Mouse (Mus musculus) R1 (cell line): Measurements from ENCODE around the gene Dus2.
"Not testable (repeated sequence)": the region's sequence is repeated elsewhere in the genome, so short reads cannot be mapped to it uniquely, and the experiment has no call there.

ENCODE experiments used
- DNase-seq: peaks from one replicate; pipeline ENCODE4 v3.0.0-alpha.2; 2018; ENCODE audit warnings: low read depth, low spot score

Dus2 gene

DNA sequence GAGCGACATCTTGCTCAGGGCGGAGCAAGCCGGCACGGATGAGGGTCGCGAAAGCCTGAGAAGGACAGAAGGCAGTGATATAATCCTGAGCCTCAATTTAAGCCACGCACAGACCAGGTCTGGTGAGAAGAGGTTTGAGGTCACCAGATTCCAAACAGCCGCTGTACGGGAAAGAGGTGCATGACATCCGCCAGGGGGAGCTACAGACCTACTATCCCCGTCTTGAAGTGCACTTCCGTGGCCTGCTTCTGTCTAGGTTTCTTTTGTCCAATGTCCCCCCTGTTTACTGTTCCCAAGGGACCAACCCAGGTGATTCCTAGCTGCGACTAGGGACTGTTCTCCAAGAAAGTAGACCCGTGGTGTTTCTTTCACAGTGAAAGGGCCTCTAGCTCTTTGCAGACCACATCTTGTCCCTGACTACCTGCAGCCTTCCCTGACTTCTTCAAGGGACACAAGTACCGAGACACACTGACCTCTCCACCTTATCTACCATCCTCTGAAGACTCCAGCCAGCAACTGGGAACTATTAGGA is at the start of gene Dus2:
Gene Dus2, plus strand, starts transcription at position 482 of the 532 bp plus-strand sequence.
- peak; percentile 90 for DNase-seq

DNA sequence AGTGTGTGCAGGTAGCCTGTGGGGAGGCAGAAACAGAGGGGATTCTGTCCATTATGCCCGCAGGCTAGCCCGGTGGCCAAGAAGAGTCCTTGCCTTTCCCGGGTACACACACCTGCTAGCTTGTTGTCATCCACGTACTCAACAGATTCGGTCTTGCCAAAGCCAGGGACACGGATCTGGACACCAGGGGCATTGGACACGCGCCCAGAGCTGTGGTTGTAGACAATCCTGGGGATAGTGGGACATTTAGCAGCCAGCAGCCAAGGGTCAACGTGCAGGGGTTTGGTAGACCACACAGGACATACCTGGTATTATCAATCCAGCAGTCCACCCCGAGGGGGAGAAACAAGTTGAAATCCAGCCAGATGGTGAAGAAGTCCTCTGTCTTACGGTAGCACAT is 49.1 kb upstream of the Dus2 start:
- no peak for DNase-seq

- DNase-seq, result no peak
These were observed 48.6 kb upstream of the Dus2 start for GRCm38 (mm10) chr8:105942542-105942941.

GRCm38 (mm10) chr8:105943321-105943739 is 47.8 kb upstream of the Dus2 start, which contains the start of gene Lcat:
Gene Lcat, minus strand, starts transcription at chr8:105943382.
- DNase-seq, result no peak

GRCm38 (mm10) chr8:105949350-105949749 is 41.8 kb upstream of the Dus2 start:
- DNase-seq, result no peak

DNA sequence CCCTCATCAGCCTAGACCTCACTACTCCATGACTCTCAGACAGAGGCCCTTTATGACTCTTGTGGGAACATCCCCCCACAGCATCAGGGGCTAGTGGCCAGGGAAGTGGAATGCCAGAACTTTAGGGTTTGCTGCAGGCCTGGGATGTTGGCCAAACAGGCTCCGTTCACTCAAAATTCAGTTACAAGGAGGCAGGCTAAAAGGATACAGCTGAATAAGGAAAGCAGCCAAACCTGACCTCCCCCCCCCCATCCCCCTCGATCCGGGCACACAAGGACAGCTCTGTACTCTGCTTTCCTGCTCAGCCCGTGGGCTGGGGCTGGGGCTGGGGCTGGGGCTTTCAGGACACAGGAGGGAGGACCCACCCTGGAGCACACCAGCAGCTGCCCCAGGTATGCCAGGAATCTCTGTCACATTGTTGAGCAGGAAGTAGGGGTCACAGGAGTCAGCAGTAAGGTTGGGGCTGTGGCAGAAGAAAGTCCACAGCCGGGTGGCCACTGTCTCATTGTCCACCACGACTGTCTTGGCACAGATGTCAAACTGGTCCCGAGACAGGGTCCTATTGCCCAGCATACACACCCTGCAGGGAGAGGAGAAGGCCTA is 40.0 kb upstream of the Dus2 start:
- DNase-seq, result peak; percentile 58

DNA sequence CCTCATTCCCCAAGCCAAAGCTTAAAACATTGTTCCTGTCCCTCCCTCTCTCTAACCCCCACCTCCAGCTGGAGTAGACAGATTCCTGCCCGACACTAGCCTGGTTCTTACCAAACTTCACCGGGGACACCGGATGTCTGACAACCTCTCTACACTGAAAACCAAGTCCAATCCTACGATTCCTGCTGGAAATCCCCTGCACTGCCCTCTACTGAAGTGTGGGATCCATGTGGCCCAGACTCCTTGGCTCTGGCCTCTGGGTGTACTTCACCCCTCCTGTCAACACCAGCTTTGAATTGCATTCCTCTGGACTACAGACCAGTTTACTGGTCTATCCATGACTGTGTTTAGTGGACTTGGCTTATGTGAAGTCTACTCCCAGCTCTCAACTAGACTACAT is 34.6 kb upstream of the Dus2 start:
- no peak for DNase-seq

GRCm38 (mm10) chr8:105957813-105958212 is 33.3 kb upstream of the Dus2 start:
- DNase-seq, result no peak

DNA sequence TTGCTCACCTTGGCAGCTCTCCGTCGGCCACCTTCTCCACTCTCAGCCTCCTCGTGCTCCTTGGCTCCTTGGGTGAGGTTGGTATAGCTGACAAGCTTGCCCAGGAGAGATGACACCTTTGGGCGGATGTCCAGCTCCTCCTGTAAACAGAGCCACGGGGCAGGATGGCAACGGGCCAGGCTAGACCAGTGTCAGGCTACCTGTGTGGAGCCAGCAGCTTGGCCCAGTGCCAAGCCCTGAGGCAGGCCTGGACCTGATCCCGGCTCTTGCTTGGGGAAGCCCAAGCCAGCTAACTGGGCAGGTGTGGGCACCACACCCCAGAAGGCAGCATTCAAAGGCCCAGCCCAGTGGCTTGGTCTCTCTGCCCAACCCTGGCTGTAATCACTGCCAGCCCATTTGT is 31.8 kb upstream of the Dus2 start:
- DNase-seq, result no peak

DNA sequence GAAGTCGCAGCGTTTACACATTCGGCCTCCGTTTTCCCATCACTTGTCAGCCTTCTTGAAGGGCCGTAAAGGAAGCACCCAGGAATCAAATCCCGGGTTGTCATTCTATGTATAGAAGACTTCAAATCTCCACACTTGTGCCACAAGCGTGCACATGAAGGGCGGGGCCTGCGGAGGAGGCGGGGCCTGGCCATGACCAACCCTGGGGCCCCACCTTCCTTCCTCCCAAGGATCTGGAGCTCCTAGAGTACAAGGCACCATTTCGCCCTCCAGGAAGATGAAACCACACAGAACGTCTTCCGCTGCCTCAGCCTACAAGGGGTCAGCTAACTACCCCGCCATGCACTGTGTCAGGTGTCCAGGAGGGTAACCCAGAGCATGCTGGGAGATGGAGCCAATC is 30.0 kb upstream of the Dus2 start:
- DNase-seq, result peak; percentile 71

DNA sequence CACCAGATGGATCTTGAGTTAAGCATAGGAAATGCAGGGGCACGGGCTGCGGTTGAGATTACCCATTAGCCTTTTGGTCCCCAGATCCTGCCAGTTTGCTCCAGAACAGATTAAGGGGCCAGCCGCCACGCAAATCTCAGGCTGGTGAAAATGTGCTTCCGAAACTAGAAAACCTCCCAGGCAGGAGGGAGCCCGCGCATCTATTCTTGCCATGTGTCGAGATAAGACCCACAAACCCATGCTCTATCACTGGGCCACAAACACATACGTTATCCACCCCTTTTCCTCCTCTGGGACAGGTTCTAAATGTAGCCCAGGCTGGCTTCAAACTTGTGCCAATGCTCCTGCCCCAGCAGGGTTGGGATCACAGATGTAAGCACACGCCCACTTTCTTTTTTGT is 29.6 kb upstream of the Dus2 start:
- no peak for DNase-seq

GRCm38 (mm10) chr8:105964506-105965265 is 26.5 kb upstream of the Dus2 start:
- no peak for DNase-seq

GRCm38 (mm10) chr8:105965266-105965904 is 25.8 kb upstream of the Dus2 start:
- DNase-seq, result peak; percentile 50

DNA sequence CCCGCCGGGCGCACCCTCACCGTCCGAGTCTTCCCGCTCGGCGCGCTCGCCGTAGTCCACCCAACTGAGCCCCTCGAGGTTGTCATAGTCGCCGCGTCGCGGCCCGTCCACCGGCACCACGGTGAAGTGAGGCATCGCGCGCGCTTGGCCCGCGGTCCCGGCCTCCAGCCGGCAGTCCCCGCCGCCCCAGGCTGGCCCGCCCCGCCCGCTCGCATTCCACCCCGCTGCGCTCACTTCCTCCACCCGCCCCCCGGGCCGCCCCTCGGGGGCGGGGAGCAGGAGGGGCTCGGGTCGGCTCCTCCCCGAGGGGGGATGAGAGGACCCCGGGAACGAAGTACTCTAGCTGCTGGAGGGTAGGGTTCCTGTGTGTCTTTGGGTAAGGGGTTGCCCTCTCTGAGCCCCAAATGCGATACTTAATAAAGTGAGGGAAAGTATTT is 25.2 kb upstream of the Dus2 start, which contains the start of gene Slc12a4:
Gene Slc12a4, minus strand, starts transcription at position 193 of the 437 bp plus-strand sequence.
- peak; percentile 75 for DNase-seq

GRCm38 (mm10) chr8:105966692-105967311 is 24.3 kb upstream of the Dus2 start:
- peak; percentile 87 for DNase-seq

DNA sequence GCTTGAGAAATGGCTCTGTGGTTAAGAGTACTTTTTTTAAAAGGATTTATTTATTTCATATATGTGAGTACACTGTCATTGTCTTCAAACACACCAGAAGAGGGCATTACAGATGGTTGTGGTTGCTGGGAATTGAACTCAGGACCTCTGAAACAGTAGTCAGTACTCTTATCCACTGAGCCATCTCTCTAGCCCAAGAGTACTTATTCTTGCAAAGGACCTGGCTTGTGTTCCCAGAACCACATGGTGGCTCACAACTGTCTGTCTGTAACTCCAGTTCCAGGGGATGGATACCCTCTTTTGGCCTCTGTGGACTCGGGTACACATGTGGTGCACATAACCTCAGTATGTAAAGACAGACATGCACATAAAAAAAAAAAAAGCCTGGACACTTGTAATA is 21.8 kb upstream of the Dus2 start:
- DNase-seq, result no peak

GRCm38 (mm10) chr8:105971019-105971720 is 20.0 kb upstream of the Dus2 start:
- DNase-seq, result peak; percentile 95

- DNase-seq, result peak; percentile 75
These were observed 15.8 kb upstream of the Dus2 start for GRCm38 (mm10) chr8:105975363-105975762.

DNA sequence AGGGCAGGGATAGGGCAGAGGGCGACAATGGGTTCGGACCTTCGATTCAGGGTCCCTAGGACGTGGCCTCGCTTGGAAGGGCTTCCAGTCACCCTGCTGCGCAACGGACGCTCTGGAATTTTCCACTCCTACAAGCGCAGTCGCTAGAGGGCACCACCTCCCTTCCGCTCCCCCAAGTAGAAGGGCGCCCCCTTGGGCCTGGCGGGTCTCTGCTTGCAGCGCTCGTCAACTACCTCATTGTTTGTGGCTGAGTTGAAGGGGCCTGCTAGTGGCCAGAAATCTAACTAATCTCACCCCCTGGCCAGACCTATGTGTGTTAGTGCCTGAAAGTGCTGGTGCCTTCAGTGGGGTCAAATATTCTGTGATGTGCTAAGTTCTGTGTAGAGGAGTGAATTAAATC is 11.8 kb upstream of the Dus2 start, which contains the start of gene Dpep3:
Gene Dpep3, minus strand, starts transcription at position 105 of the 400 bp plus-strand sequence.
- peak; percentile 91 for DNase-seq

DNA sequence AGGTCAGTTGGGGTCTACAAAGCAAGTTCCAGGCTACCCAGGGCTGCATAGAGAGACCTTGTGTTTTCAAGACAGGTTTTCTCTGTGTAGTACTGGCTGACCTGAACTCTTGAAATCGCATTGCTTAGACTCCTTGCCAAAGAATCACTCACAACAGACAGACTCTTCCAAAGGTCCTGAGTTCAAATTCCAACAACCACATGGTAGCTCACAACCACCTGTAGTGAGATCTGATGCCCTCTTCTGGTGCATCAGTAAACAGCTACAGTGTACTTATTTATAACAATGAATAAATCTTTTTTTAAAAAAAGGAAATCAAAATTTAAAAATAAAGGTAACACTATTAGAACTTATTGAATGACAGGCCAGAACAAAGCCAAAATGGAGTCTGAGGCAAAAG is 10.0 kb upstream of the Dus2 start:
- DNase-seq, result no peak

DNA sequence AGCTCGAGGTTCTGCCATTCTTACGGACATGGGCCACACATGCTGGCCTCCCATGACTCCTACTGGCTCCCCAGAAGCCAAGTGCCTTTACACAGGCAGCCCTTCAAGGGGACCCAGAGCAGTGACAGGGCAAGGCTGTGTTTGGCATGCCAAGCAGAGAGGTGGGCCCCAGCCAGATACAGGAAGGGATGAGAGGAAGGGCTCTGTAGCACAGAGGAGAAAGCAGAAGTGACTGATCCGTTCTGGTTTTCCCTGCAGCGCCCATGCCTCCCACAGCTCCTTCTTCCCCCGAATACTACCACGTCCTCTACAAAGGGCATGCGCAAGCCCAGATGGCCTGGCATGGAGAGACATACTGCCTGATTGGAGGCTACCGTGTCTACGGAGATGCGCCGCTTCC is 7.7 kb upstream of the Dus2 start:
- DNase-seq, result not testable (repeated sequence)
